Mouse (Mus musculus) ovary, adult 18-20 months (tissue): ENCODE data around the gene Ercc8.

ENCODE experiments used
- DNase-seq: peaks from one replicate; pipeline ENCODE4 v3.0.0; 2022; ENCODE audit warnings: low spot score, mixed read lengths

The Ercc8 gene

GRCm38 (mm10) chr13:108158465-108159240 is at the start of gene Ercc8, which contains the start of gene Ndufaf2:
TSS of gene Ercc8 (plus strand) at chr13:108158731.
TSS of gene Ndufaf2 (minus strand) at chr13:108158623.
- peak; percentile 86 for DNase-seq

DNA sequence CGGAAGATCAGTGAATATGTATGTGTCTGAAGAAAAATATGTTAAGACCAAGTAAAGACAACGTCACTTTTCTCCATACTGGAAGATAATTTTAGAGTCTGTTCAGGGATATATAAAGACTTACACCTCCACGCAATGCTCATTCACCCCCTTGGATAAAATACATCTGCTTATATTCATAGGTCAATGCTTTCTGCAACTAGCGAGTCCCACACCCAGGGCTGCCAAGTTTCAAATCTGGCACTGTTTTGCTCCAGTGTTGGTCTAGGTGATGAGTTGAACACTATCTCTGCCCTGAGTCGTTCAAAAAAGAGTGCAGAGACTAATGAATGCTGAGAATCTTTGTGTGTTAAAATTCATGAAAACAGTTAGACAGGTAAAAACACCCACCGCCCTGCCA is 47.6 kb upstream of the Ercc8 start:
- DNase-seq: no peak

DNA sequence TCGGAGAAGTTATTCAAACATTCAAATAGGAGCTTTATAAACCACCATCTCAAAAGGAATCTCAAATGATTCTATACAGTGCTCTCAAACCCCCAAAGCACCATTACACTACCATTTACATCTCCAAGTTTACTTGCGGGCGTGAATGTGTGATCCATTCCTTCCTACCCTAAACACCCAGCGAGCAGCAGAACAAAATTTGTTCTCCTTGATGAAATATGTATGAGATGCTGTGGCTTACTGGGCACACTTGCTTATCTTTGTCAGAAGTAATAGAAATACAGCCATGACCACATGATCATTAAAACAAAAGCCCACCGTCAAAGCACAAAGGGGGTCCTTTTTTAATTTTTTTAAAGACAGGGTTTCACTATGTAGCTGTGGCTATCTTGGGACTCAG is 45.0 kb upstream of the Ercc8 start:
- no peak for DNase-seq

GRCm38 (mm10) chr13:108114257-108114656 is 44.3 kb upstream of the Ercc8 start:
- no peak for DNase-seq

GRCm38 (mm10) chr13:108117654-108118053 is 40.9 kb upstream of the Ercc8 start:
- DNase-seq: no peak

DNA sequence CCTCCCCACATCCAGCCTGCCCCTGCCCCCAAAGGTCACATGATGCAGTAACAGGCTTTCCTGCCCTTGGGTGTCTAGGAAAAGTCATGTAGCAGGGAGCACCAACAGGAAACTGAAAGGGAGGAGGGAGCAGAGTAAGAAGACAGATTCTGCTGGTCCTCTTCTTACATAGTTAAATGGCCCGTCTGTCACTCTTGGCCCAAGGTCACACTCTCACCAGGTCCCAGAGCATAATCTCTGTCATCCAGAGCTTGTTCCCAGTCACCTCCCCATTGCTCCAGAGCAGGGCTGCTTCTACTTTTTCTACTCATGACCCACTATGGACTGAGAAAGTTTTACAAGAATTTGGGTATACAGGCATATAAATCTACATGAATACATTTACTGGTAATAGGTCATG is 40.3 kb upstream of the Ercc8 start:
- DNase-seq: no peak

DNA sequence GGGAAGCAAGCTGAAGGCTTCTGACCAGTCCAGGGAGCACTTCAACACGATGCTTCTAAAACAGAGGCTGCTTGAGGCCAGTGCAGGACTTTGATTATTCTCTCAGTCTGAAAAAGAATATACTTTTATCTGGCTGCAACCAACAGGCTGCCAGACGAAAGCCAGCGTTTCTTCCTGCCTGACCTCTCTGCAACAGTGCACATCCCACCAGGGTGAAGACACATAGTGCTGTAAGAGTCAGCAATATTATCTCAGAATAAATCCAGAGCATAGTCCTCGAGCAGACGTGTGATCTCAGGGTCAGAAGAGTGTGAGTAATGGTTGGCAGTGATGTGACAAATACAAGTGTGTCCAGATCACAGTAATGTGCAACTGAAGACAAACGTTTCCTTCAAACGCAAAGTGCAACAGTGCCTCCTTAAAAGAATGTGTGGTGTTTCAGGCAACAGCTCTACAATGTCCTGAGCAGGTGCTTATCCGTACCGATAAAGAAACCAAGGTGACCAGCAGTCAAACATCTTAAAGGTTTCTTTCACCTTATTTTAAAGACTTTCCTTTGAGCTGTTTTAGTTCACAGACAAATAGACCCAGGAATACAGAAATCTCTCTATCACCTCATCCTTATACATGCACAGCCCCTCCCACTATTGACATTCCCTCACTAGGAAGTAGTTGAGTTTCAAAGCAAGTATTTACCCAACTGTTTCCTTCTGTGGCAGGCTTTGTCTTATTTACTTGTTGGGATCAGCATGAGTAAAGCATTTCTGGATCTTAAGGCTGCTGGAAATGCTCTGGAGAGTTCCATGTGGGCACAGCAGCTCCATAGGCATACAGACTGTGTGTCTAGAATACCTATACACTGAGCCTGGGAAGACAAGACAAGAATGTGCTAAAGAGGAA is 38.9 kb upstream of the Ercc8 start:
- DNase-seq: no peak

DNA sequence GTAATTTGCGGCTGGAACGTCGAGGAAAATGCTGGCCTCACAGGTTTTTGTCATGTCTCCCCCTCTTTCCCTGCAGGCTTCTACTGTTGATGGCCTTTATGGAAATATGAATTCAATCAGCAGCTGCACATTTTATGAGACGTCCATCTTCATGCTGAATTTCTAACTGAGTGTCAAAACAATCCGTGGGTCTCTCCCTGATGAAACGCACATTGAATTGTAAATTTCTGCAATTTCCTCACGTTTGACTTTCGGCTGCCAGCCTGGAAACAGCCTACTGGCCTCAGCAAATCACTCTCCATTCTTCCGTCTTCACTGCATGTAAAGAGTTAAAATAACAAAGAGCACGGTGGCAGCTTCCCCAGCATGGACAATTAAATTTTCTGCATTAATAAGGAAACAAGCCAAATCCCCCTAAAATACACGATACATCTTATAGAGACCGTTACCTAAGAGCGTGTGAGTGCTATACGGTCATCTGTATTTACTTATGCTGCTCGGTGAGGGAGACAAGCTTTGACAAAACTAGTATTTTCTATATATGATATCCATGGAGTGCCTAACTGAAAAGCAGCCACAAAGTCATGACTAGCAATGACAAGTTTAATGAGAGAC is 35.3 kb upstream of the Ercc8 start:
- no peak for DNase-seq

GRCm38 (mm10) chr13:108124096-108124495 is 34.4 kb upstream of the Ercc8 start:
- DNase-seq: no peak

GRCm38 (mm10) chr13:108126246-108126645 is 32.3 kb upstream of the Ercc8 start:
- no peak for DNase-seq

DNA sequence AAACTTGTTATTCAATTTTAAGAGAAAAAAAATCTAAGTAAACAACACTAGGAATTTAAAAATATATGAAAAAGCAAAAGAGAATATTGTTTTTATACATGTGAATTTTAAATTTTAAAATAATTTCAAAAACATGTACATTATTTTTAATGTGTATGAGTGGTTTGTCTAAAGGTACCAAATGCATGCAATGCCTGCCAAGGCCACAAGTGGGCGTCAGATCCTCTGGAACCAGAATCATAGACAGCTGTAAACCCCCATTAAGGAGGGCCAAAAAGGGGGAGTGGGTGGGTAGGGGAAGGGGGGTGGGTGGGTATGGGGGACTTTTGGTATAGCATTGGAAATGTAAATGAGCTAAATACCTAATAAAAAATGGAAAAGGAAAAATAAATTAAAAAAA is 31.4 kb upstream of the Ercc8 start:
- no peak for DNase-seq

DNA sequence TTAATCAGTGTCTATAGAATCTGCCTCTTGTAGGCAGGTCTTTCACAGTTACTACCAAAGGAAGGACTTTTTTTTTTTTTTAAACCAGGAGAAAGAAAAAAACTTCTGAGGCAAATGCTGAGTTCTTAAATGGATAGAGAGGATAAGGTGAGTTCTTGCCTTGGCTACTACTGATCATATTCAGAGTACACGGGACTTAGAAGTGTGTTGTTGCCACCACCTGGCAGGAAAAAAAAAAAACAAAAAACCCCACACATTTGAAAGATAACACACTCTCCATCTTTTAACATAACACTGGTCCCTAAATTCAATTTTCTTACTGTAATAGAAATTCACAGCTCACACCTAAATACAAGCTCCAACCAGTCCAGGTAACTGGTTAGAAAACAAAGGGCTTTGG is 30.6 kb upstream of the Ercc8 start:
- DNase-seq: no peak

- DNase-seq: no peak
These were observed 29.5 kb upstream of the Ercc8 start for GRCm38 (mm10) chr13:108129070-108129469.

DNA sequence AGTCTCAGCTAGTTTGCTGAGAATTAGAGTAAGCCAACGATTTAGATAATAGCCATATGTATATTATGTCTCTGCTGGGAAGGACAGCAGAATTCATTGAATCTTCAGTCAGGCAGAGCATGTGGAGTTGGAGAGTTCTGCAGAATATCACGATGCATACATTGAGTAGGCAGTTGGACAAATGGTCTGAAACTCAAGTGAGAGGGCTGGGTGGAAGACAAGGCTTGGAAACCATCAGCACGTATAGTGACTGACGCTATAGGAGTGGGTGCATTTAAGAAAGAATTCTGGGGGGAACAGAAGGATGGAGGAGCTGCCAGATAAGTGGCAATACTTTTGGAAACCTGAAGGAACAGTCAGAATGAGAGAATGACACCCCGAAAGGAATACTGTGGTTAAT is 27.8 kb upstream of the Ercc8 start:
- DNase-seq: no peak

DNA sequence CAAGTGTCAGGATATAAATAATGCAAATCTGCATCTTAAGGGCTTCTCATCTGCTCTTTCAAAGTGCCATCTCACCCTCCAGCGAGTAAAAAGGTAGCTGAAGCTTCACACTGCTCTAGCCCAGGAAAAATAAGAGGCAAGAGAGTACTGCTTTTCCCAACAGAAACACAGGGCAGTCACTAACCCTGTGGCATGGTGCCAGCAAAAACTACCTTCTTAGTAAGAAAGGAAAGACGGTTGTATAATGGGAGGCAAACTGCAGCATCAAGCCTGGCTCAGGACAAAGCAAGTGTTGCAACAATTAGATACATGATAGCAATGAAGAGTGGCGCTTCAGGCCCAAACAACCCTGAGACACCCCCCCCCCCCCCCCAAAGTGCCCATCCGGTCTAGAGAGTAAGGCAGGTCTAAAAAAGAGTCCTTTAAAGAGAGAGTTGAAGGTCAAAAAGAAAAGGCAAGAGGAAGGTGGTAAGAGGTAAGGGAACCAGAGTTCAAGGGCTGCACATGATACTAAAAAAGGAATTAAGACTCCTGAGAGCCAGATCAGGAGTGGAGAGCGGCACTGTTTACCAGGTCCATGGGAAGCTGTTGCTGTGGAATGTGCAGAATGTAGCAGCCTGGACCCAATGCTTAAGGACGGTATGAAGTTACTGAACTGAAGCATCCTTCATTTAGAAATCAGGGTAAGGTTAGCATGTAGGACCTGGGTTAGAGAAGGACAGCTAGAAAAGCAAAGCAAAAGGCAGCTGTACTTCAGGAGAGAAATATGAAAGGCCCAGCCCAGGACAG is 26.3 kb upstream of the Ercc8 start:
- no peak for DNase-seq

- no peak for DNase-seq
These were observed 22.9 kb upstream of the Ercc8 start for GRCm38 (mm10) chr13:108135617-108136016.

DNA sequence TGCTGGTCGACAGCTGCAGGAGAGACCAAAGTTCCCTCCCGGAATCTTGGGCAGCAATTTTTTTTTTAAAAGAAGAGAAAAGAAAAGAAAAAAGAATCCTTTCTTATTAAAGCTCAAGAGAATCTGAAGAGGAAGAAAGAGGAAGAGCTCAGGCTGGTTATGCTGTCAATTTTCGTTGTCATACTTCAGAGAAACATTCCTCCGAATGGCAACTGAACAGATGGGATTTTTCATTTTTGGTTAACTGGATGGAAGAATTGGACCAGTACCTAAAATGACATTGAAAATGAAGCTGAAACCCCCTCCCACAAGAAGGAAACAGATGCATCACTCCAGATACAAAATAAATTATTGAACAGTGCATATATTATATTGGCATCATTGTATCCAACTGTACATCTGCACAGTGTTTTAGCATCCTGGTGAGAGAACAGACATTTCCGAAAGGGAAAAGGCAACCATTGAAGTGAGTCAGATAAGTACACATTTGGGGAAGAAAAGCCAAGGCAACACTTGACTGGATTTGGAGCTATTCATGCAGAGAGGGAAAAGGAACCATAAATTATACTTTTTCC is 20.0 kb upstream of the Ercc8 start:
- DNase-seq: no peak

DNA sequence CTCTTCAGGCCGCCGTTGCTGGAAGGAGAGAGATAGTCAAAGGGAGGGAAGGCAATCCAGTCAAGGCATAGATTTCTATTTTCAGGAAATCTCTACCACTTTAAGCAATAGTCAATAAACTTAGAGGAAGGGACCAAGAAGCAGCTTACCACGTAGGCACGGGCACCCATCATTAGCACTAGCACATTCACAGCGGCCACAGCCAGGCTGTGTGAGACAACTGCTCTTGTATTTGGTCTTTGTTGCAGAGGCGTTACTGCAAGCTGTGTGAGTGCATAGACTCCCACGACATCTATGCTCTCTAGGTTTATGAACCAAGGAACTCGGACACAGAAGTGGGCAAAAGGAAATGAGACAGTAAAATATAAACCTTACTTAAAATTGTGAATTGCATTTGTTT is 14.4 kb upstream of the Ercc8 start:
- DNase-seq: no peak

GRCm38 (mm10) chr13:108151782-108152181 is 6.7 kb upstream of the Ercc8 start:
- DNase-seq: no peak

GRCm38 (mm10) chr13:108152650-108153372 is 5.7 kb upstream of the Ercc8 start:
- no peak for DNase-seq

GRCm38 (mm10) chr13:108157156-108157555 is 1.4 kb upstream of the Ercc8 start:
- DNase-seq: no peak
